Mouse (Mus musculus) lung, postnatal 0 days (tissue): Measurements from ENCODE around the gene Gmppa. TPM values are rescaled to one million over a fixed set of nuclear protein-coding genes. Genes with fewer than 3 reads are reported as not detected.
A peak's percentile ranks its signal among the peaks of the same experiment; 100 is the strongest.

Experiments
- ATAC-seq: fragments of 200-750 bp; cut with Nextera tagmentation; 2 replicates; pipeline ENCODE4 v1.8.0; 2017; ENCODE audit warnings: moderate library complexity
- DNase-seq: peaks from one replicate; pipeline ENCODE4 v3.0.0-alpha.2; 2016; ENCODE audit warnings: low spot score
- H3K27ac ChIP-seq: fragments of 300-500 bp; sonication (generic); 2 replicates; pipeline ENCODE4 v1.5.1; 2014; ENCODE audit warnings: antibody characterized with exemption, mild to moderate bottlenecking, low read length, mixed read lengths
- H3K27me3 ChIP-seq: fragments of 300-500 bp; sonication (generic); replicated peaks from 2 replicates; pipeline ENCODE4 v1.6.1; 2014; ENCODE audit warnings: low read length, mixed read lengths; ENCODE audit not compliant: insufficient read depth
- H3K36me3 ChIP-seq: fragments of 300-500 bp; sonication (generic); 2 replicates; pipeline ENCODE4 v1.6.1; 2014; ENCODE audit warnings: low read length, mixed read lengths; ENCODE audit not compliant: insufficient read depth
- H3K4me1 ChIP-seq: fragments of 300-500 bp; sonication (generic); 2 replicates; pipeline ENCODE4 v1.6.1; 2014; ENCODE audit warnings: antibody characterized with exemption, low read depth, low read length, mixed read lengths; ENCODE audit not compliant: insufficient read depth
- H3K4me2 ChIP-seq: fragments of 300-500 bp; sonication (generic); replicated peaks from 2 replicates; pipeline ENCODE4 v1.6.1; 2014; ENCODE audit warnings: low read depth, mild to moderate bottlenecking, low read length, moderate library complexity, mixed read lengths
- H3K4me3 ChIP-seq: fragments of 300-500 bp; sonication (generic); 2 replicates; pipeline ENCODE4 v1.5.1; 2014; ENCODE audit warnings: low read depth, low read length
- H3K9ac ChIP-seq: fragments of 300-500 bp; sonication (generic); replicated peaks from 2 replicates; pipeline ENCODE4 v1.6.1; 2014; ENCODE audit warnings: low read depth, mild to moderate bottlenecking
- H3K9me3 ChIP-seq: fragments of 300-500 bp; sonication (generic); 2 replicates; pipeline ENCODE4 v1.6.1; 2016; ENCODE audit warnings: low read length, mixed read lengths
- CTCF ChIP-seq: IDR thresholded peaks from 2 replicates; pipeline ENCODE4 v1.5.1; 2016; ENCODE audit warnings: antibody characterized with exemption, mild to moderate bottlenecking
- EP300 ChIP-seq: IDR thresholded peaks from 2 replicates; pipeline ENCODE4 v1.6.1; 2016; ENCODE audit warnings: antibody characterized with exemption, mild to moderate bottlenecking, control low read depth
- WGBS: fragments of 180-500 bp; shearing (Covaris S2); extraction: QIAGEN DNeasy Blood & Tissue Kit; methylation state at CpG from one replicate; pipeline ENCODE4 v1.1.7; 2014; 5-methylcytosine and 5-hydroxymethylcytosine counted together
- polyA plus RNA-seq: library from polyadenylated mRNA; unstranded; fragments of >200 nt; fragmentation: Nextera tagmentation; extraction: Ambion mirVana; gene quantifications from 2 replicates; pipeline ENCODE4 v1.2.1, GENCODE M21; 2015

Gmppa gene
- polyA plus RNA-seq, 1 experiment from 2014 or later: 58.9 TPM

GRCm38 (mm10) chr1:75445751-75446611 is 10.3 kb downstream of the Gmppa start:
- TF ChIP-seq CTCF (peak; percentile 94), EP300 (no peak)
- Histone ChIP-seq H3K4me1 (peaks cover 9% of the 10 kb centered on the region; the same call in 1 of the 2 replicates), H3K27ac (no peak overlapping the region), H3K36me3 (peaks cover 5% of the 10 kb centered on the region; the same call in 1 of the 2 replicates), H3K27me3 (peaks cover 50% of the 10 kb centered on the region), H3K4me3 (no peak overlapping the region), H3K9me3 (no peaks in the 10 kb centered on the region), H3K4me2 (peak overlapping the region; percentile 12; the same call in 1 of the 2 replicates), H3K9ac (no peak overlapping the region)
- ATAC-seq (peak; percentile 53), DNase-seq (peak; percentile 78)
- 1% methylated on average over 22 of the region's 22 CpGs for WGBS

DNA sequence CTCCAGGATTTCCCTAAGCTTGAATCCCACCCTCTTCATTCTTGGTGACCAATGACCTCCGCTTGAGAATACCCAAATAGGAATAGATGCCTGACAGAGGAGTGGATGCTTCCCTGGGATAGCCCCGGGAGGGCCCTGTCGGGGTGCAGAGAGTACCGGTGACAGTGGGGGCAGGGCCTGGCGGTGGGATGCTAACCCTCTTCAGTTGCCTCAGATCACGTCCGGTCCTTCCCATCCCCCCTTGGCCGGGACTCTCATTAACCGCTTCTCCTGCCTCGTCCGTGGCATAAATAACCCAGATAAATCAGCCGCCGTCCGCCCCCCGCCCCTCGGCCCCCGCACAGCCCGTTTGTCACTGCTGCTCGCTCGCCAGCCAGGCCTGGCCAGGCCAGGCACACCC is 10.9 kb downstream of the Gmppa start:
- peaks cover 9% of the 10 kb centered on the region; the same call in 1 of the 2 replicates for H3K4me1 ChIP-seq
- DNase-seq (no peak), ATAC-seq (no peak)
- peaks cover 54% of the 10 kb centered on the region for H3K27me3 ChIP-seq
- 6% methylated on average over 17 of the region's 20 CpGs for WGBS
- TF ChIP-seq CTCF: no peak
- no peak for TF ChIP-seq EP300
- peaks cover 5% of the 10 kb centered on the region; the same call in 1 of the 2 replicates for H3K36me3 ChIP-seq
- H3K27ac ChIP-seq: no peak overlapping the region
- no peak overlapping the region for H3K9ac ChIP-seq
- H3K4me2 ChIP-seq: no peak overlapping the region
- no peaks in the 10 kb centered on the region for H3K9me3 ChIP-seq
- no peak overlapping the region for H3K4me3 ChIP-seq

- Histone ChIP-seq H3K36me3 (peaks cover 5% of the 10 kb centered on the region; the same call in 1 of the 2 replicates), H3K9ac (no peak overlapping the region), H3K27ac (no peak overlapping the region), H3K4me3 (no peak overlapping the region), H3K4me2 (no peak overlapping the region), H3K9me3 (no peaks in the 10 kb centered on the region), H3K4me1 (peaks cover 9% of the 10 kb centered on the region; the same call in 1 of the 2 replicates), H3K27me3 (peaks cover 55% of the 10 kb centered on the region)
- DNase-seq (no peak), ATAC-seq (peak; percentile 15; the same call in 1 of the 2 replicates)
- no peak for TF ChIP-seq EP300
- no peak for TF ChIP-seq CTCF
- 6% methylated on average over 10 of the region's 10 CpGs for WGBS
Observed at GRCm38 (mm10) chr1:75447265-75448051, 11.7 kb downstream of the Gmppa start.

- Histone ChIP-seq H3K27ac (no peak overlapping the region), H3K4me2 (no peak overlapping the region), H3K9me3 (no peaks in the 10 kb centered on the region), H3K4me3 (no peak overlapping the region), H3K36me3 (no peaks in the 10 kb centered on the region), H3K9ac (no peak overlapping the region), H3K4me1 (peaks cover 9% of the 10 kb centered on the region; the same call in 1 of the 2 replicates), H3K27me3 (peaks cover 60% of the 10 kb centered on the region)
- no peak for TF ChIP-seq EP300
- no peak for TF ChIP-seq CTCF
- no peak for DNase-seq
- no peak for ATAC-seq
- WGBS: 6% methylated on average over 7 of the region's 7 CpGs
Observed at GRCm38 (mm10) chr1:75448052-75448431, 12.3 kb downstream of the Gmppa start.

DNA sequence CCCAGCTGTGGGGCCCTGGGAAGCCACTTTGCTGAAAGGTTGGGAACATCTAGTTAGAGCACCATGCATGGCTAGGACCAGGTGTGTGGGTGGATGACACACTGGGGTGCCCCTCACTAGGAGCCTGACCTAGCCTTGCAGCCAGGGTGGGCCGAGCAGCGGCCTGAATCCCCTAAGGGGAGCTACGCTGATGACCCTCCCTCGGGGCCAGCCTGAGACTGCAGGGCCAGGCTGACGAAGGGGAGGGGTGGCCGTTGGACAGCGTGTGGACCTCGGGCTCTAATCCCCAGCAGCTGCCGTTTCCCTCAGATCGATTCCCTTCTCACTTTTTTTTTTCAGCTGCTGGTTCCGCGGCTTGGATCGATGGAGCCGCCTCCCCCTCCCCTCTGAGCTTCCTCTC is 13.2 kb downstream of the Gmppa start:
- no peak overlapping the region for H3K9ac ChIP-seq
- no peak overlapping the region for H3K27ac ChIP-seq
- no peak for ATAC-seq
- no peaks in the 10 kb centered on the region for H3K9me3 ChIP-seq
- peaks cover 60% of the 10 kb centered on the region for H3K27me3 ChIP-seq
- H3K36me3 ChIP-seq: no peaks in the 10 kb centered on the region
- TF ChIP-seq CTCF (no peak), EP300 (no peak)
- no peak for DNase-seq
- 1% methylated on average over 9 of the region's 14 CpGs for WGBS
- no peak overlapping the region for H3K4me3 ChIP-seq
- H3K4me2 ChIP-seq: no peak overlapping the region
- peaks cover 9% of the 10 kb centered on the region; the same call in 1 of the 2 replicates for H3K4me1 ChIP-seq
